Mouse (Mus musculus) layer of hippocampus, postnatal 36 days (tissue): Measurements from ENCODE around the gene Dolpp1. TPM values are rescaled to one million over a fixed set of nuclear protein-coding genes. Genes with fewer than 3 reads are reported as not detected.
A peak's percentile ranks its signal among the peaks of the same experiment; 100 is the strongest.

Experiments used
- DNase-seq, 2 experiments: peaks; one replicate each; pipeline ENCODE4 v3.0.0; 2022
- total RNA-seq, 2 experiments: library from RNA; stranded (reverse); gene quantifications; 2 replicates each; pipeline ENCODE4 v1.2.3; 2021

Dolpp1 gene
- 10 to 100 TPM; 26.8 to 28.6 TPM for total RNA-seq

- DNase-seq = peak; percentile 98 to 99
Measured at GRCm38 (mm10) chr2:30392114-30392576, at the start of gene Dolpp1. Dolpp1 (plus strand) TSS chr2:30392254.

GRCm38 (mm10) chr2:30342544-30342943 is 49.5 kb upstream of the Dolpp1 start:
- no peak for DNase-seq

- DNase-seq = no peak
Measured at GRCm38 (mm10) chr2:30343601-30344137, 48.4 kb upstream of the Dolpp1 start.

DNA sequence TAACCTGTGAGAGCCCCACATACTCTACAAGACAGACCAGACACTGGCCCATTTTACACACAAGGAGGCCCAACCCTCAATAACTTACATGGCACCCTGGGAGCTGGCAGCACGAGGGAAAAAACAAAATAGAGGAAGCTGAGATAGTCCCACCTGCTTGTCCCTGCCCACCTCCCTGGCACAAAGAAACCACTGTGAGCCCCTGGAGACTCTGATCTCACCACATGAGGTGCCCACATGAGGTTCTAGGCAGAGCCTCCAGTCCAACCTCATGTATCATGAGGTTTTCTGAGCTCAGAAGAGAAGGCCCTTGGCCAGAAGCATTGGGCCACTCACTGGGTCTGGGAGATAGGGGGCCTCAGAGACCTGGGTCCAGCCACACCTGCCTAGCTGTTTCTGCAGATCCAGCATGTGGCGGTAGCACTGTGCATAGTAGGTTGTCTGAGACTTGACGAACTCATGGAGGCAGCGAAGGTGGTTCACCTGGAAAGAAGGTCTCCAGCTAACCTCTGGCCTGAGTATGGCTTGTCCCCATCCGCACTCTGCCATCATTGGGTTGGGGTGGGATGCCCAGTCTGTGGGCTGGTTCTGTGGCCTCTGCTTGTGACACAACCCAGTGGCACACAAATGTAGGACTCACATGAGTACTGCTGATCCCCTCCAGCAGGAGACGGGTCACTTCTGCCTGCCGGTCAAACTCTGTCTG is 45.9 kb upstream of the Dolpp1 start:
- no peak for DNase-seq

DNA sequence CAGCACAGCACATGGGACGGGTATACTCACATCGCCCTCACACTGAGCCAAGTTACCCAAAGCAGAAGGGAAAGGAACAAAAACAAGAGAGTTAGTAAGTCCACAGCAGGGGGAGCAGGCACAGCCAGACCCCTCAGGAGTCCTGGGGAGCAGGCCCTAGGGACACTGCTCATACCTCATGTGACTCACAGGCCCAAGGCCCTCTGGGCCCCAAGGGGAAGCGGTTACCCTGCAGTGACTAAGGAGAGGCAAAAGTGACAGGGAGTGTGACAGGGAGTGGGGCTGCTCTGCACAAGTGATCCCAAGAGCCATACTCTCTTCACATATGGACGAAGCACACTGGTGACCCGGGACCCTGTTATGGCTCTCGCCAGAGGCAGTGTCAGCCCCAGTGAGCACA is 42.9 kb upstream of the Dolpp1 start:
- DNase-seq = no peak

GRCm38 (mm10) chr2:30351149-30351548 is 40.9 kb upstream of the Dolpp1 start:
- no peak for DNase-seq

GRCm38 (mm10) chr2:30355861-30356260 is 36.2 kb upstream of the Dolpp1 start:
- DNase-seq = no peak

GRCm38 (mm10) chr2:30356266-30356665 is 35.8 kb upstream of the Dolpp1 start:
- DNase-seq = no peak

DNA sequence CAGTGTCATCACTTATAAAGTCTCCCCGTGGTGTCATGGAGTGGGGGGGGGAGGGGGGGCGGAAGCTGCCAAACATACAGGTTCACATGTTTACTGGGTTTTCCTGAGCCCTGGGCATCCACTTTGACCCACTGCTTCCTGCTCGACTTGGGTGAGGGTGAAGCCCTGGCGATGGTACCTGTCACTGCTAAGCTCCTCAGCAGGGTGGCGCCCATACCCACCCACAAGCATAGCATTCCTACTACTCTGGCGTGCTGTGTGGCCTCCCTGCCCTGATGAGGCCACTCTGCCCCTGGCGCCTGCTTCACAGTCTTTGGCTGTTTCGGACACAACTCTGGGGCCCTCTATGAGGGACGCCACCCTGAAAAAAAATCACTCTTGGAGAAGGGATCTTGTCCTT is 35.1 kb upstream of the Dolpp1 start:
- no peak for DNase-seq

DNA sequence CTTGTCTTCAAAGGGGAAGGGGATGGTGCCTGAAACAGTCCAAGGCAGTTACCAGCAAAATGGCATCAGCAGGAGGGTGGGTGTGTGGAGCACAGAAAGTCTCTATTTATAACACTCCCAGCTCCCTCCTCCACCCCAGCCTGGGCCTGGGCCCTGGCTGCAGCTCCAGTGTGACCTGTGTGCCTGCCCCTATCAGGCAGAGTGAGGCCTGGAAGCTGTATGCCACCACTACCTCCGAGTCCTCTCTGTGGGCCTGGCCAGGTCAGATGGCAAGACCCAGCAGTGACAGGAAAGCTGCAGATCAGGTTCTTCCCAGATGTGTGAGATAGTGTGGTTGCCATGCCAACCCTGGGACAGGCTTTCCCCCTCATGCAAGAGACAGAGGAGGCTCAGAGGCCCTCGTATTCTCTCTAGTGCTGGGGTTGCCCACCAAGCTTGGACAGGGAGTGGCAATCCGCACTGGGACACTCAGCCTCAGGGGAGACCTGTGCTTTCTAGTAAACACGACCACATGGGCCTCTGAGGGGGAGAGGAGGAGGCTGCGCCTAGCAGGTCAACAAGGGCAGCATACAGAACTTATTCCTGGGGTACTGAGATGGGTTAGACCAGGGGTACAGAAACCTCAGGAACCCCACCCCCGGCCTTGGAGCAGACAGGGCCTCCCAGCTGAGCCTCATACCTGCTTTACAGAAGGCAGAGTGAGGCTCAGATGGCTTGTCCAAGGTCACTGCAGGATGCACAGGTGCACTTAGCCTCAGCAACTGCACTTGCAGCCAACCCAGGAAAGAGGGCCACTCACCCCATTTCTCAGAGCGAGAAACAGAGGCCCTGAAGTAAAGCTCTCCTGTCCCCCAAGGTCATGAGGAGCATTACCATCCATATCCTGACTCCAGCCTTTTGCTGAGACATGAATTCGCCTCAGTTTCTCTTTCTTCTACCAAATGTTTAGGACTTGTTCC is 34.2 kb upstream of the Dolpp1 start:
- DNase-seq = peak in 1 of 2 experiments; percentile 26

DNA sequence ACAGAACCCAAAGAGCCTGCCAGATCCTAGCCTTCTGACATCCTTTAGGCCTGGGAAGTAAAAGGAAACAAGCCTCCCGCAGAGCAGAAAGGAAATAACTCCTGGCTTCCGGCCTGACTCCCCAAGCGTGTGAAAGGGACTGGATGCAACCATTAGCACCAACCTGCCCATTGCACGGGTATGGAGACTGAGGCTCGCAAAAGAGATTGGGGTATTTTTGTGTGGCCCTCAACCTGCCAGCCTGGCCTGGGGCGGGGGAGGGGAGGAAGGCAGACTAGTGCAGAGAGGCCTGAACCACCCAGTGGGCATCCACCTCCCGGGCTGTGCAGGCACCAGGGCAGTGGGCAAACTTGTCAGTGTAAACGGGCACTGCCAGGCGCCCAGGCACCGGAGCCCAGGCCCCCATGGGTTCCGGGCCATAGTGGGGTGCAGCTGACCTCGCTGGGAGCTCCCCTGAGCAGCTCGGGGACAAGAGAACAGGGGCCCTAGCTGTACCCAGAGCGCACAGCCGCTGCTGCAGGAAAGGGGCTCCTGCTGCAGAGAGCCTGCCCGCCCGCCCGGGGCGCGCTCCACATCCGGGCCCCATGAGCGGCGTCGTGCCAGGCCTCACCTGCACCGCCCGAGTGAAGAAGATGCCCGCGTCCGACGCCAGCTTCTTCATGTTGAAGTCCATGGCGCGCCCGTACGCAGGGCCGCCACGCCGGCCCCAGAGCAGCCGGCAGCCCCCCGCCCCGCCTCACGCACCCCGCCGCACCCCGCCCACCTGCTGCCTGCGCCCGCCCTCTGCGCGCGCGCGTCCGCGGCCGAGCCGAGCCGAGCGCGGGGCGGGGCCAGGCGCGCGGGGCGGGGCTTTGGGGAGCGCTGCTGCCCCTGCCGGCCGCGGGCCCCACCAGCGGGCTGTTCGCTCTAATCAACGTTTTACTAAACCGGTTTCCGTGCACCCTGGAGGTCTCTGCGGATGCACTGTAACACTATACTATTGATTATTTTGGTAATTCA is 33.2 kb upstream of the Dolpp1 start, which contains the start of gene Sh3glb2:
Gene Sh3glb2 (minus strand): TSS at position 805 of the 999 bp plus-strand sequence.
- DNase-seq = peak; percentile 75 to 79

GRCm38 (mm10) chr2:30360626-30361025 is 31.4 kb upstream of the Dolpp1 start:
- no peak for DNase-seq

DNA sequence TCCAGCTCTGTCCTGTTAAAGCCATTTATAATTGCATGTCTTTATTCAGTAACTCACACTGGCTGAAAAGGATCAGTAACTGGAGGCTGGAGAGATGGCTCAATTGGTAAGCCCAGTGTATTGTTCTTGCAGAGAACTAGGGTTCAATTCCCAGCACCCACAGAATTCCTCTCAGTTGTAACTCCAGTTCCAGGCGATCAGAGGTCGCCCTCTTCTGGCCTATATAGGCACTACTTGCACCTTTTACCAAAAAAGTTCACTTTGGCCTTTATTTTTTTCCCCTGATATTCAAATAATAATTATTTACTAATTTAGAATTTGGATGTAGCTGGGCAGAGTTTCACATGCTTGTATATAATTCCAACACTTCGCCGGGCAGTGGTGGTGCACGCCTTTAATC is 29.2 kb upstream of the Dolpp1 start:
- DNase-seq = no peak

DNA sequence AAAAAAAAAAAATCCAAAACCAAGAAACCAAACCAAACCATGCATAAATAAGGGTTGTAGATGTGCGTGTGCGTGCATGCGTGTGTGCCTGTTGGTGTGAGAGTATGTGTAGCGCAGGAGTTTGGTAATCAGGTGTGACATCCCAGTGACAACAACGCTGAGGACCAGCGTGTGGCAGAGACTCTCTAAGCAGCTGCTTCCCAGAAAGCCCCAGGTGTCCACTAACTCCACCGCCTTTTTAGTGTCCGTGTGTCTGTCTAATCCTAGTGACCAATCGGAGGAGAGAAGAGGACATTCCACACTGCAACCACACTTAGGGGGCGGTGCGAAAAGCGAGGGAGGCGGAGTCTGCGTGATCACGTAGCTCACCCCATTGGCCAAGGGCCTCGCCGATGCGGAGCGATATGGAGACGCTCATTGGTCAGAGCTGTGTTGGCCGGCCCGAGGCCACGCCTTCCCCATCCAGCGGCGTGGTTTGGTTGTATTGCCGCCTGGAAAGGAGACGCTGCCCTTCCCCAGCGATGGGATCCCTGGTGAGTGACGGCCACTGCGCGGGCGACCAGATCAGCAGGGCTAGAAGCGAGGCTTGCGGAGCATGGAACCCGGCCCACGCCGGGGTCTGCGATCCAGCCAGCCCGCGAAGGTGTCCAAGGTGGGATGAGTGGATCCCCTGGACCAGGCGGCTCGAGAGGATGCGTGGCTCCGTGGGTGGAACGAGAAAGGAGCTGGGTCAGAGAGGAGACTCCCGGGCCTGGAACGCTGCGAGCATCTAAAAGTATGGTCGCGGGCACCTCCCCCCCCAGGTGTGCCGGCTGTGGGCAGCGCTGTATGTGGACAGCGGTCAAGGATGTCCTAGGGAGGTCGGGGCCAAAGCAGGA is 28.0 kb upstream of the Dolpp1 start, which contains the start of gene Miga2:
Gene Miga2 (plus strand): TSS at position 461 of the 878 bp plus-strand sequence.
- DNase-seq = peak; percentile 99

GRCm38 (mm10) chr2:30365281-30366069 is 26.6 kb upstream of the Dolpp1 start:
- no peak for DNase-seq

DNA sequence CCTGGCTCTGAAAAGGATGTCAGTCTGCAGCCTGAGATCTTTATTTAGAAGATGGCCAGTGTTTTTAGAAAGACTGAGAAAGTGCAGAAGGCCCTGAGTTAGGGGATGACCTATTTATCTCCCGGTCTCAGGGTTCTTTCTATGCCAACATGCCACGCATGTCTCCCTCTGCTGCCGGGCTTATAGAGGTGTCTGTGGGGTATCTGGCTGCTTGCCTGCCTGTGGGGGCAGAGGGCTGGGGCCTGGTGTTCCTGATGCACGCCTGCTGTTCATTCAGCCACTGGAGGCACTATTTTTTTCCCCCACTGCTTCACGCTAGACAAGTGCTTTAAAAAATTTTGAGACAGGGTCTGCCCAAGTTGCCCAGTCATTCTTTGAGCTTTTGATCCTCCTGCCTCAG is 25.9 kb upstream of the Dolpp1 start:
- DNase-seq = no peak

GRCm38 (mm10) chr2:30371544-30371943 is 20.5 kb upstream of the Dolpp1 start:
- no peak for DNase-seq

DNA sequence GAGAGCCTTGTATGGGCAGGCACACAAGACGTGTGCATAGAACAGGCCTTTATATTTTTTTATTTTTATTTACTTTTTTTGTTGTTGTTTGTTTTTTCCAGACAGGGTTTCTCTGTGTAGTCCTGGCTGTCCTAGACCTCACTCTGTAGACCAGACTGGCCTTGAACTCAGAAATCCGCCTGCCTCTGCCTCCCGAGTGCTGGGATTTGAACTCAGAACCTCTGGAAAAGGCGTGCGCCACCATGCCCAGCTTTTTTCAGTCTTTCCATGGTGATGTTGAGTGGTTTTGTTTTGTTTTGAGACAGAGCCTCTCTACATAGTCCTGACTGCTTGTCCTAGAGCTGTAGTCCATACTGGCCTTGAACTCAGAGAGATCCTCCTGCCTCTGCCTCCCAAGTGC is 19.3 kb upstream of the Dolpp1 start:
- DNase-seq = no peak

DNA sequence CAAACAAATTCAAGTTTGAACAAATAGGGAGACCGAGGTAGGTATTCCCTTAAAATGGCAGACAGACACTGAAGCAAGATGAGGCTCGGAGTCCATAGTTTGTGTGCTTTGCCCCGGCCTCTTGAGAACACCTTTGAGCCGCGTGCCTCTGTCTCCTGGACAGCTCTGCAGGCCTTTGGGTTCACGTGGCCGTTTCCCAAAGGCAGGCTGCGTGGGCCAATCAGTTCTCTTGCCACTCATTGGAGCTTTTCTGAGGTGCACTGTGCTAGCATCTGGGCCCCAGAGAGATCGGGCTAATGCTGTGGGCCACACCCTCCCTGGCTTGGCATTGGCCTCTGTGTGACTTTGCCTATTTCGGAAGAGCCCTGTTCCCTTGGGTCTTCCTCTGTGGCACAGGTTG is 16.2 kb upstream of the Dolpp1 start:
- DNase-seq = no peak

DNA sequence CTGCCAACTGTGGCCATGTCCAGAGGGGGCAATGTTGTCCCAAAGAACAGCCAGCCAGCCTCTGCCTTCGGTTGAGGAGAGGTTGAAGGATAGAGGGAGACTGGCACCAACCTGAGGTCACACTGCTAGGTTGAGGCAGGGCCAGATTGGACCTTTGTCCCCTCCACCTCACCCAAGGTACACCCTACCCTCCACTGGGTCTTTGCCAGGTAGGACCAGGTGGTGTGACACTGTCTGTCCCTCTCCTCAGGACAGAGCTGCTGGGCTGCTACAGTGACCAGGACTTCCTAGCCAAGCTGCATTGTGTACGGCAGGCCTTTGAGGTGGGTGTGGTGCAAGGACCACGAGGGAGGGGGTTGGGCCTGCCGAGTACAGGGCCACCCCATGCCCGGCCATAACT is 14.3 kb upstream of the Dolpp1 start:
- no peak for DNase-seq
